Mouse (Mus musculus) kidney, postnatal 0 days (tissue): ENCODE data around the gene Skor1. TPM values are rescaled to one million over a fixed set of nuclear protein-coding genes. Genes with fewer than 3 reads are reported as not detected.

Source experiments
- ATAC-seq: fragments of 200-750 bp; cut with Nextera tagmentation; replicated peaks from 2 replicates; pipeline ENCODE4 v1.8.0; 2017; ENCODE audit warnings: low read depth, moderate number of reproducible peaks, moderate TSS enrichment, moderate library complexity; ENCODE audit not compliant: low FRiP score
- DNase-seq: peaks from one replicate; pipeline ENCODE4 v3.0.0-alpha.2; 2016; ENCODE audit warnings: low spot score
- H3K27ac ChIP-seq: fragments of 300-500 bp; sonication (generic); 2 replicates; pipeline ENCODE4 v1.5.1; 2014; ENCODE audit warnings: mild to moderate bottlenecking
- H3K27me3 ChIP-seq: fragments of 300-500 bp; sonication (generic); 2 replicates; pipeline ENCODE4 v1.6.1; 2014; ENCODE audit warnings: low read length, mixed read lengths; ENCODE audit not compliant: insufficient read depth
- H3K36me3 ChIP-seq: fragments of 300-500 bp; sonication (generic); 2 replicates; pipeline ENCODE4 v1.6.1; 2014; ENCODE audit warnings: low read length, mixed read lengths; ENCODE audit not compliant: insufficient read depth
- H3K4me1 ChIP-seq: fragments of 300-500 bp; sonication (generic); replicated peaks from 2 replicates; pipeline ENCODE4 v1.6.1; 2014; ENCODE audit warnings: antibody characterized with exemption, low read length, mixed read lengths; ENCODE audit not compliant: insufficient read depth
- H3K4me2 ChIP-seq: fragments of 300-500 bp; sonication (generic); 2 replicates; pipeline ENCODE4 v1.6.1; 2014; ENCODE audit warnings: mild to moderate bottlenecking, low read length, moderate library complexity, mixed read lengths
- H3K4me3 ChIP-seq: fragments of 300-500 bp; sonication (generic); replicated peaks from 2 replicates; pipeline ENCODE4 v1.5.1; 2014; ENCODE audit warnings: low read depth, low read length
- H3K9ac ChIP-seq: fragments of 300-500 bp; sonication (generic); 2 replicates; pipeline ENCODE4 v1.6.1; 2014; ENCODE audit warnings: low read depth, low read length
- H3K9me3 ChIP-seq: fragments of 300-500 bp; sonication (generic); replicated peaks from 2 replicates; pipeline ENCODE4 v1.6.1; 2016; ENCODE audit warnings: low read length, inconsistent platforms, mixed read lengths
- CTCF ChIP-seq: IDR thresholded peaks from 2 replicates; pipeline ENCODE4 v1.5.1; 2016; ENCODE audit warnings: antibody characterized with exemption, low read depth, mild to moderate bottlenecking, moderate library complexity
- WGBS: fragments of 180-500 bp; shearing (Covaris S2); extraction: QIAGEN DNeasy Blood & Tissue Kit; methylation state at CpG from one replicate; pipeline ENCODE4 v1.1.7; 2014; 5-methylcytosine and 5-hydroxymethylcytosine counted together
- polyA plus RNA-seq: library from polyadenylated mRNA; unstranded; fragments of >200 nt; fragmentation: Nextera tagmentation; extraction: Ambion mirVana; gene quantifications from 2 replicates; pipeline ENCODE4 v1.2.1, GENCODE M21; 2015

The Skor1 gene
- not detected in 2 replicates for polyA plus RNA-seq

GRCm38 (mm10) chr9:63148410-63149371 is at the start of gene Skor1:
Skor1 (minus strand) TSS chr9:63148961.
- no peak within 1 kb of the TSS for H3K27ac ChIP-seq
- H3K36me3 ChIP-seq, result no peaks in the 10 kb centered on the region
- H3K27me3 ChIP-seq, result peaks cover 97% of the 10 kb centered on the region
- peak within 1 kb of the TSS; percentile 40 for H3K4me3 ChIP-seq
- ATAC-seq, result no peak
- under 1% methylated on average over 64 of the region's 108 CpGs for WGBS
- TF ChIP-seq CTCF, result no peak
- peaks cover 33% of the 10 kb centered on the region for H3K4me1 ChIP-seq
- H3K9ac ChIP-seq, result no peak within 1 kb of the TSS
- peak within 1 kb of the TSS; percentile 68 for H3K4me2 ChIP-seq
- H3K9me3 ChIP-seq, result 0 out of 2 replicates have a peak, but pooled peaks cover 3% of the 10 kb centered on the region
- no peak for DNase-seq

DNA sequence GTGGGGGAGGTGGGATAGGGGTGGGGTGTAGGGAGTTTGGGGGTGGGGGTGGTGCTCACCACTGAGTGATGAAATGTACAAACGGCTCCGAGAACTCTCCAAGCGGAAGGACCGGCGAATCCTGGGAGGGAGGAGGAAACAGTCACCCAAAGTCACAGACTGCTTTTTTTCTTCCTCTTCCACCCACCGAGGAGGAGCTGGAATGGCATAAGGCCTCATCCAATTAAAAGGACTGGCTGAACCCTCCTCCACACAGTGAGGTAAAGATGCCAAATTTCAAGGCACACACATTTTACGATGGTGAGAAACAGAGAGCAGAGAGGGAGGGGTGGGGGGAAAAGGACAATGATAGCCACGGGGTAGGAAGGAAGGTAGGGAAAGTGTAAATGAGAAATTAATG is 48.5 kb upstream of the Skor1 start:
- Histone ChIP-seq H3K27me3 (no peaks in the 10 kb centered on the region), H3K36me3 (no peaks in the 10 kb centered on the region), H3K4me3 (no peak overlapping the region), H3K9me3 (no peaks in the 10 kb centered on the region), H3K4me2 (peak overlapping the region; percentile 40), H3K4me1 (peaks cover 27% of the 10 kb centered on the region; the same call in 1 of the 2 replicates), H3K27ac (no peak overlapping the region), H3K9ac (no peak overlapping the region)
- no peak for TF ChIP-seq CTCF
- ATAC-seq, result no peak
- DNase-seq, result peak; percentile 70
- WGBS, result 7% methylated on average over 8 of the region's 8 CpGs

GRCm38 (mm10) chr9:63196114-63196682 is 47.4 kb upstream of the Skor1 start:
- no peaks in the 10 kb centered on the region for H3K27me3 ChIP-seq
- H3K9ac ChIP-seq, result no peak overlapping the region
- no peak for ATAC-seq
- H3K9me3 ChIP-seq, result no peaks in the 10 kb centered on the region
- no peak for TF ChIP-seq CTCF
- H3K4me2 ChIP-seq, result no peak overlapping the region
- H3K36me3 ChIP-seq, result no peaks in the 10 kb centered on the region
- no peak overlapping the region for H3K27ac ChIP-seq
- H3K4me3 ChIP-seq, result no peak overlapping the region
- H3K4me1 ChIP-seq, result peaks cover 27% of the 10 kb centered on the region; the same call in 1 of the 2 replicates
- WGBS, result 52% methylated on average over 8 of the region's 8 CpGs
- no peak for DNase-seq

- Histone ChIP-seq H3K9me3 (no peaks in the 10 kb centered on the region), H3K4me1 (peaks cover 27% of the 10 kb centered on the region; the same call in 1 of the 2 replicates), H3K27ac (no peak overlapping the region), H3K4me2 (no peak overlapping the region), H3K27me3 (no peaks in the 10 kb centered on the region), H3K36me3 (no peaks in the 10 kb centered on the region), H3K4me3 (no peak overlapping the region), H3K9ac (no peak overlapping the region)
- no peak for TF ChIP-seq CTCF
- 64% methylated on average over 4 of the region's 4 CpGs for WGBS
- DNase-seq (no peak), ATAC-seq (no peak)
Observed at GRCm38 (mm10) chr9:63195523-63195922, 46.8 kb upstream of the Skor1 start.

- DNase-seq (peak; percentile 45), ATAC-seq (no peak)
- Histone ChIP-seq H3K4me3 (no peak overlapping the region), H3K36me3 (no peaks in the 10 kb centered on the region), H3K4me1 (peaks cover 27% of the 10 kb centered on the region; the same call in 1 of the 2 replicates), H3K27ac (no peak overlapping the region), H3K9me3 (no peaks in the 10 kb centered on the region), H3K9ac (no peak overlapping the region), H3K27me3 (no peaks in the 10 kb centered on the region), H3K4me2 (no peak overlapping the region)
- no peak for TF ChIP-seq CTCF
- 56% methylated on average over 9 of the region's 9 CpGs for WGBS
Observed at GRCm38 (mm10) chr9:63194791-63195190, 46.0 kb upstream of the Skor1 start.

DNA sequence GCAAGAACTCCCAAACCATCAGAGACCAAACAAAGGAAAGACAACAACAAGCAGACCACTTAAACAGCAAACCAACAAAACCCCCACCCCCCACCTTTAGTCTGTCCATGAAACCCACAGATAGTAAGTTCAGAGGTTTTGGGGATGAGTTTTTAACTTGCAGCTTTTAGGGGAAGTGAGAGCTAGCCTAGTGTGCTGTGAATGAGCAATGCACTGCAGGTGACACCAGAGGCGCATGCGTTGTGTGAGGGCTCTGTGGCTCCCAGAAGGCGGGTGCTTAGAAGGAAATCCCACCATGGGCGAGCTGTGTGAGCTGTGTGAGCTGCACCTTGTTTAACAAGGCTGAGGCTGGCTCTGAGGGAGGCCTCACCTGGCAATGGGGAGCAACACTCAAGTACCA is 44.0 kb upstream of the Skor1 start:
- H3K4me2 ChIP-seq, result no peak overlapping the region
- no peak overlapping the region for H3K27ac ChIP-seq
- no peaks in the 10 kb centered on the region for H3K9me3 ChIP-seq
- H3K27me3 ChIP-seq, result no peaks in the 10 kb centered on the region
- no peak overlapping the region for H3K9ac ChIP-seq
- DNase-seq, result no peak
- no peak for ATAC-seq
- TF ChIP-seq CTCF, result no peak
- no peak overlapping the region for H3K4me3 ChIP-seq
- no peaks in the 10 kb centered on the region for H3K36me3 ChIP-seq
- H3K4me1 ChIP-seq, result peaks cover 19% of the 10 kb centered on the region; the same call in 1 of the 2 replicates
- 84% methylated on average over 4 of the region's 4 CpGs for WGBS
